Mouse (Mus musculus) kidney, postnatal 25 days (tissue): ENCODE measurements at regions not wholly inside any gene's neighbourhood (a gene's known extent, or its start where the extent isn't known, plus 50 kb on each side); places are given as distances from the start of the nearest gene placed in this dataset.
A peak's percentile ranks its signal among the peaks of the same experiment; 100 is the strongest.
"Not testable (repeated sequence)": the region's sequence is repeated elsewhere in the genome, so short reads cannot be mapped to it uniquely, and the experiment has no call there.

Source experiments
- DNase-seq, 2 experiments: peaks; one replicate each; pipeline ENCODE4 v3.0.0; 2021; ENCODE audit warnings: mixed read lengths in 2 of 2

DNA sequence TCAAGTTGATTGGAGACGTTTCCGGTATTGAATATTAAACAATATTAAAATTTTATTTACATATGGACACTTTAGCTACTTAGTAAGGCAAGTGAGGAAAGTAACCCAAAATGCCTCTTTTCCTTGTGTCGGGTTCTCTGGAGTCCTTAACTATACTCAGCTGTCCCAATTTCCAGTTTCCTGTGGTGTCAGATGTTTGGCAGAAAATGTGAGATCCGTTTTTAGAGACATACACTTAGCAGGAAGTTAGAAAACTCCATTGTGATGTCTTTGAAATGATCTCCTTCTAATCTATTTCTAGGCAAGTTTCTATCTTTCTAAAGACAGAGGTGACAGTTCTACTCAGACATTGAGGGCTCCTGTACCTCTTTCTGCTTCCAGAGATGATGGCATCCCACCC lies 168.9 kb upstream of the Plcxd3 start:
- DNase-seq = no peak

- no peak for DNase-seq
These were observed 161.9 kb upstream of the Plcxd3 start for GRCm38 (mm10) chr15:4213371-4213770.

GRCm38 (mm10) chr15:4219102-4219501 lies 156.2 kb upstream of the Plcxd3 start:
- no peak for DNase-seq

- DNase-seq = no peak
These were observed 147.2 kb upstream of the Plcxd3 start for GRCm38 (mm10) chr15:4228055-4228454.

GRCm38 (mm10) chr15:4240649-4241048 lies 134.6 kb upstream of the Plcxd3 start:
- DNase-seq = no peak

GRCm38 (mm10) chr15:4247637-4248136 lies 127.6 kb upstream of the Plcxd3 start:
- DNase-seq = no peak

DNA sequence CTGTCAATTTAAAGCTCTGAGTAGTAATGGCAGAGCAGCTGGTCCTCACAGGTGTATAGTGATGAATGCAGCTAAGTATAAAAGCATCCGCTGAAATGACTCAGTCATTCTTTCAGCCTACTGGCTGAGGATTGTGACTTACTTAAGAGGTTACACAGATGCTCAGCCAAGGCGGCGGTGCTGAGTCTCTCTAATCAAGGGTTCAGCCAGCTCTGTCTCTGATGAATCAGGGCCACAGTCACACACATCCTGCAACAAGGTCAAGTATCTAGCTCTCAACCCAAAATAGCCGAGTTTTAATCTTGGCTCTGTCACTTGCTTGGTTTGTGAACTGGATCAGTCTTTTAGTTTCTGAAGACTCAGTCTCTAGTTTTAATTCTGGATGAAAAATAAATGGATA lies 110.7 kb upstream of the Plcxd3 start:
- peak in 1 of 2 experiments; percentile 2 for DNase-seq

DNA sequence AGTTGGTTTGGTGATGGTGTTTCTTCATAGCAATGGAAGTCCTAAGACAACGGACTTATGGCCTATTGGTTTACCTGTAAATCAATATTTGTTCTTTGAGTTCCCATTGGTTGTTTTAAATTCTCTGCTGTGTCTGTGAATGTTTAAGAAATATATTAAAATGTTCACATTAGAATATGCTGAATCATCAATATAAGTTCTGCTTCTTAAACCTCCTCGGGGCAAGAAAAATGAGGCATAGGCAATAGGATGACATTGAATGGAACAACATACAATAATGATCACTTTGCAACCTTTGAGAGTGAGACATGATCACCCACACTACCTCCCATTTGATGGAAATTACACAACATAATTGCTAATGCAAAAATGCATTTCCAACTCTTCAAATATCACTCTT lies 105.5 kb upstream of the Plcxd3 start:
- no peak for DNase-seq

DNA sequence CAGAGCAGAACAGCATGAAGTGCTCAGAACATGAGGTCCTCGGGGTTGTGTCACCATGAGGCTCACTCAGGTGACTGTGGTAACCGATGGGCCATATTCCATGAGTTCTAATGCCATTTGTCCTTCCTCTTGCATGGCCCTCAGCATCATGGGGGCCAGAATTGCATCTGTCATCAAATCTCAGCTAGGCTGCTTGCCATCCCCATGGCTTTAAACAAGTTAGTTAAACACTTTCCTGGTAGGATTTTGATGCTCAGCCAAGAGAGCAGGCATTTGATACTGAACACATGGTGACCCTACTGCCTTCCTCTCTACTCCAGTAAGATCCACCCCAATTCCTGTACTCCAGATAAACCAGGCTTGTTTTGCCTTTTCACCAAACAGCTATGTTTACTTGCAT lies 98.3 kb upstream of the Plcxd3 start:
- DNase-seq = no peak

DNA sequence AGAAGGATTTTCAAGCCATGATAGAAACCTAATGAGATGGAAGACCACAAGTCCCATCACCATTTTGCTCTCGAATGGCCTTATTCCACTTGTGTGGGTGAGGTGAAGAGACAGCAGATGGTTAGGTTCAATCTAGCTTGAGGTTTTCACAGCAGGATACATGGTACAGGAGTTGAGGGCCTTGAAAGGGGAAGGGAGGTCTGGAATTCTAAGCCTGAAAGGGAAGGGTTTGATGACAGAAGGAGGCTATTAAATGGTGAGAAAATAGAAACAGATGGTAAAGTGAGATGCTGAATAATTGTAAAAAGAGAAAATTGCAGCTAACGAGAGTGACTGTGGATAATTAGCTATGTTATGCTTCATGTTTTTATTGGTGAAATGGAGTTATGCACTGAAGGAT lies 67.8 kb upstream of the Plcxd3 start:
- DNase-seq = no peak

DNA sequence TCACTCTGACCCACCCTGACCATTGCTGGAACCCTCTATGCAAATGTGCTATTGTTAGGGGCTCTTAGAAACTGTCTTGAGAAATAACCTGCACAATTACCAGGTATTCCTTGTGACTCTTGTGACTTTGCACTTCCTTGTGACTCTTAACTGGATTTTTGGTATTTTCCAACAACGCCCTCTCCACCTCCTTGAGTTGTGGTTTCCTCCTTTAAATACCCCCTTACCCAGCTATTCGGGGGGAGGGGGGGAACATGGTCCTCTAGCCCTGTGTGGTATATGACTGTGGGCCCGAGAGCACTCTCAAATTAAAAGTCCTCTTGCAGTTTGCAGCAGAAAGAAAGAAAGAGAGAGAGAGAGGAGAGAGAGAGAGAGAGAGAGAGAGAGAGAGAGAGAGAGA lies 61.6 kb upstream of the Plcxd3 start:
- not testable (repeated sequence) for DNase-seq

- DNase-seq = no peak
These were observed 59.4 kb upstream of the Plcxd3 start for GRCm38 (mm10) chr15:4315897-4316296.
